Mouse (Mus musculus): ENCODE results near the gene Gins1. TPM values are rescaled to one million over a fixed set of nuclear protein-coding genes. Genes with fewer than 3 reads are reported as not detected.

The Gins1 gene
- polyA plus RNA-seq, 1 experiment from 2014 or later: 9.1 TPM

DNA sequence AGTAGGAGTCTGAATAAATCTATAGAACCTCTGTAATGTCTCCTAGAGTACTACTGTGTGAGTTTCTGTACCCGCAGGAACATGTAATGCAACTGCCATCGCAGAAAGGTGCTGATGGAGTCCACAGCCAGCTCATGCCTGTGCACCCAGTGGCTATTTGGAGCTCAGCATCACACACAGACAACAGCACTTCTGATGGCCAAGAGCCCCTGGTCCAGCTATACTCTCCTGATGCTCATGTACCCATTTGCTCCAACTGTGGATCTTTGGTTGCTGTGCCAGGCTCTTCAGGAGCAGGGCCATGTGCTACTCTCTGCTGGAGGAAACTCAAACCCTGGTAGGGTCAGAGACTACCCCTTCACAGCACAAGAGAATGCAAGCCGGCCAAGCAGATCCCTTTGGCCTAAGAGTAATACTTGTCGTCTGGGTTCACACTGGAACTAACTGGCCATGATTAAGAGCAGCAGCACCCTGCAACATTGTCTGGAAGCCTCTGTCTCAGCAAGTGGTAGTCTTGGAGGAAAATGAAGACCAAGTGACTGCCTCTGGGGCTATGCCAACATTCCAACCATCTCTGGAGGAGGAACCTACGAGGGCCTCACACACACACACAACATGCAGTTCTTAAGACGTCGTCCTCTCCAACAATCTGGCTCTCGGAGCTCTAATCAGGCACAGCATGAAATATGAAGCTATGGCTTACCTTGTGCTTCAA lies 68.4 kb downstream of the Gins1 start:
- no peaks in the 10 kb centered on the region for H3K36me3 ChIP-seq (ENCODE audit: control insufficient read depth, insufficient read depth)
- ATAC-seq: no peak

GRCm38 (mm10) chr2:150976871-150977270 lies 71.7 kb downstream of the Gins1 start:
- H3K4me1 ChIP-seq (replicated peaks; ENCODE audit: control insufficient read depth, insufficient read depth, low read length): no peaks in the 10 kb centered on the region
- H3K27me3 ChIP-seq (replicated peaks; ENCODE audit: control insufficient read depth, insufficient read depth, low read length): no peaks in the 10 kb centered on the region
- no peak overlapping the region for H3K27ac ChIP-seq (ENCODE audit: low read depth, low read length)
- no peak for TF ChIP-seq CTCF (IDR thresholded peaks at IDR 0.05; ENCODE audit: low read depth)
- H3K9ac ChIP-seq (ENCODE audit: low read depth, low read length): no peak overlapping the region
- ATAC-seq: no peak
- H3K4me2 ChIP-seq (replicated peaks; ENCODE audit: low read depth): no peak overlapping the region
- no peak overlapping the region for H3K4me3 ChIP-seq (ENCODE audit: low read depth, low read length)
- 88% methylated on average over 5 of the region's 5 CpGs for WGBS
- no peaks in the 10 kb centered on the region for H3K9me3 ChIP-seq (ENCODE audit: control insufficient read depth)
- no peaks in the 10 kb centered on the region for H3K36me3 ChIP-seq (ENCODE audit: control insufficient read depth, insufficient read depth)

More for the DNA sequence above, 68.4 kb downstream of the Gins1 start:
- H3K27ac ChIP-seq (ENCODE audit: low read depth, low read length): no peak overlapping the region
- no peak overlapping the region for H3K4me2 ChIP-seq (replicated peaks; ENCODE audit: low read depth)
- no peak for TF ChIP-seq CTCF (IDR thresholded peaks at IDR 0.05; ENCODE audit: low read depth)
- 91% methylated on average over 8 of the region's 8 CpGs for WGBS
- H3K9ac ChIP-seq (ENCODE audit: low read depth, low read length): no peak overlapping the region
- H3K27me3 ChIP-seq (replicated peaks; ENCODE audit: control insufficient read depth, insufficient read depth, low read length): no peaks in the 10 kb centered on the region
- H3K9me3 ChIP-seq (ENCODE audit: control insufficient read depth): no peaks in the 10 kb centered on the region
- no peak overlapping the region for H3K4me3 ChIP-seq (ENCODE audit: low read depth, low read length)
- no peaks in the 10 kb centered on the region for H3K4me1 ChIP-seq (replicated peaks; ENCODE audit: control insufficient read depth, insufficient read depth, low read length)

GRCm38 (mm10) chr2:150977676-150978075 lies 72.5 kb downstream of the Gins1 start:
- no peak overlapping the region for H3K4me2 ChIP-seq (replicated peaks; ENCODE audit: low read depth)

DNA sequence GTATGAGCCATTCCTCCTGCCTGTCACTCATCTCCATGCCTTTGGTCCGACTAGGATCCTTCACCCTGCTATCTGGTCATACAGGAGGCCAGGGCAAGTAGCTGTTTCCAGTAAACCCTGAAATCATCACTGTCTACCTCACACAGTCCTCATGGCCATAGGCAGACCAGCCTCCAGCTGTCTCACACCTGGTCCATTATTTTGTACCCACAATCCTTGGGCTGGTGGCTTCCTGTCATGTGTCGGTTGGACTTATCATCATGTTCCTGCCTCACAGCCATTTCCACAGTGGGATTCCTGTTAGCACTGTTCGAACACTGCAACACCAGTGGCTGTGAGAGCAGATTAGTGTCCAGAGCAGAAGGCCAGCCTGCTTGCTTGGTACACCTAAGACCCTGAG lies 73.6 kb downstream of the Gins1 start:
- no peak for TF ChIP-seq CTCF (IDR thresholded peaks at IDR 0.05; ENCODE audit: low read depth)
- 84% methylated on average over 3 of the region's 3 CpGs for WGBS
- no peaks in the 10 kb centered on the region for H3K36me3 ChIP-seq (ENCODE audit: control insufficient read depth, insufficient read depth)

More at GRCm38 (mm10) chr2:150977676-150978075, 72.5 kb downstream of the Gins1 start:
- no peaks in the 10 kb centered on the region for H3K36me3 ChIP-seq (ENCODE audit: control insufficient read depth, insufficient read depth)
- no peaks in the 10 kb centered on the region for H3K9me3 ChIP-seq (ENCODE audit: control insufficient read depth)
- no peak for TF ChIP-seq CTCF (IDR thresholded peaks at IDR 0.05; ENCODE audit: low read depth)
- WGBS: 91% methylated on average over 6 of the region's 6 CpGs
- H3K27ac ChIP-seq (ENCODE audit: low read depth, low read length): no peak overlapping the region
- H3K4me1 ChIP-seq (replicated peaks; ENCODE audit: control insufficient read depth, insufficient read depth, low read length): no peaks in the 10 kb centered on the region
- H3K4me3 ChIP-seq (ENCODE audit: low read depth, low read length): no peak overlapping the region
- ATAC-seq: no peak
- no peaks in the 10 kb centered on the region for H3K27me3 ChIP-seq (replicated peaks; ENCODE audit: control insufficient read depth, insufficient read depth, low read length)
- no peak overlapping the region for H3K9ac ChIP-seq (ENCODE audit: low read depth, low read length)

DNA sequence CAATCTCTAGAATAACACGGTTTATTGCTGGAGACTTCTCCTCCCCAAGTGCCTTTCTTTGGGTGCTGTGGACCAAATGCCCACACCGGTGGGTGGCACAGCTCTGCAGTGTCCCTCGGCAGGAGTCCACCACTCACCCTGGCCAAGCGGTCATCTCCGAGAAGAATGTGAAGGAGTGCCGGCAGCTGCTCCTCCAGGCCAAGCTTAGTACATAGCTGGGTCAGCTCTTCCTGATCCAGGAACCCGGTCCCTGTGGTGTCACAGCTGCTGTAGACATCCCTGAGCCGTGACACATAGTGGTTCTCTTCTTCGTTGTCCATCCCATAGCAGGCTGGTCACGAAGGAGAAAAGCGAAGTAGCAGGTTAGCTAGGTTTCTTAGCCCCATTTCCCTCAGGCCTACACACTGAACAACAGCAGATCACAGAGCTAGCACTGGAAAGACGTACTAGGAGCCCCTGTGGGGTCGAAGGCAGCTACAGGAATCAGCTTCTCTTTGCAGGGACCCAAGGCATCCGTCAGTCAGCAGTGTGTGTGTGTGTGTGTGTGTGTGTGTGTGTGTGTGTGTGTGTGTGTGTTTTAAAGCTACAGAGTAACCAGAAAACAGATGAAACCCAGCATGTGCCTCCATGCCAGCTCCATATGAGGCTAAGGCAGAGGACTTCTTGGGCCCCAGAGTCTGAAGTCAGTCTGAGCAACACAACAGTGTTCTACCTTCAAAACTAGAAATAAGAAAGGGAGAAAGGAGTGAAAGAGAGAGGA lies 74.8 kb downstream of the Gins1 start:
- ATAC-seq: no peak
- Histone ChIP-seq H3K9me3 (ENCODE audit: control insufficient read depth) (no peaks in the 10 kb centered on the region), H3K9ac (ENCODE audit: low read depth, low read length) (no peak overlapping the region), H3K4me3 (ENCODE audit: low read depth, low read length) (no peak overlapping the region), H3K27me3 (replicated peaks; ENCODE audit: control insufficient read depth, insufficient read depth, low read length) (no peaks in the 10 kb centered on the region), H3K36me3 (ENCODE audit: control insufficient read depth, insufficient read depth) (no peaks in the 10 kb centered on the region), H3K4me1 (replicated peaks; ENCODE audit: control insufficient read depth, insufficient read depth, low read length) (no peaks in the 10 kb centered on the region), H3K27ac (ENCODE audit: low read depth, low read length) (no peak overlapping the region), H3K4me2 (replicated peaks; ENCODE audit: low read depth) (no peak overlapping the region)
- WGBS: 86% methylated on average over 14 of the region's 14 CpGs
- TF ChIP-seq CTCF (IDR thresholded peaks at IDR 0.05; ENCODE audit: low read depth): no peak

More for the DNA sequence above, 73.6 kb downstream of the Gins1 start:
- no peak for ATAC-seq
- Histone ChIP-seq H3K4me2 (replicated peaks; ENCODE audit: low read depth) (no peak overlapping the region), H3K4me3 (ENCODE audit: low read depth, low read length) (no peak overlapping the region), H3K27me3 (replicated peaks; ENCODE audit: control insufficient read depth, insufficient read depth, low read length) (no peaks in the 10 kb centered on the region), H3K9me3 (ENCODE audit: control insufficient read depth) (no peaks in the 10 kb centered on the region), H3K9ac (ENCODE audit: low read depth, low read length) (no peak overlapping the region), H3K4me1 (replicated peaks; ENCODE audit: control insufficient read depth, insufficient read depth, low read length) (no peaks in the 10 kb centered on the region), H3K27ac (ENCODE audit: low read depth, low read length) (no peak overlapping the region)

Other genes with a start within 250 kb of the Gins1 start
- 36.5 and 44.3 TPM in 2 replicates for gene Acss1, start 236.9 kb upstream of the Gins1 start, polyA plus RNA-seq (2015; fragmentation: Nextera tagmentation; extraction: Ambion mirVana)
- gene Vsx1, start 216.0 kb upstream of the Gins1 start, polyA plus RNA-seq (2015; fragmentation: Nextera tagmentation; extraction: Ambion mirVana): not detected in 2 replicates
- gene Entpd6, start 156.4 kb upstream of the Gins1 start, polyA plus RNA-seq (2015; fragmentation: Nextera tagmentation; extraction: Ambion mirVana): 8.0 and 8.2 TPM in 2 replicates
- 42.3 and 43.7 TPM in 2 replicates for gene Pygb, start 118.7 kb upstream of the Gins1 start, polyA plus RNA-seq (2015; fragmentation: Nextera tagmentation; extraction: Ambion mirVana)
- gene Abhd12, start 659 bp upstream of the Gins1 start, polyA plus RNA-seq (2015; fragmentation: Nextera tagmentation; extraction: Ambion mirVana): 40.5 and 41.5 TPM in 2 replicates
- 1.3 and 1.5 TPM in 2 replicates for gene Ninl, start 134.0 kb downstream of the Gins1 start, polyA plus RNA-seq (2015; fragmentation: Nextera tagmentation; extraction: Ambion mirVana)
- 59.9 and 64.2 TPM in 2 replicates for gene Nanp, start 134.0 kb downstream of the Gins1 start, polyA plus RNA-seq (2015; fragmentation: Nextera tagmentation; extraction: Ambion mirVana)
- gene Gm14151, start 186.9 kb downstream of the Gins1 start, polyA plus RNA-seq (2015; fragmentation: Nextera tagmentation; extraction: Ambion mirVana): not detected in 2 replicates
- gene Gm14147, start 192.8 kb downstream of the Gins1 start, polyA plus RNA-seq (2015; fragmentation: Nextera tagmentation; extraction: Ambion mirVana): not detected in 2 replicates

Measured in intestine, postnatal 0 days (tissue).